Mouse (Mus musculus): ENCODE data around the gene Zfp579.

DNA sequence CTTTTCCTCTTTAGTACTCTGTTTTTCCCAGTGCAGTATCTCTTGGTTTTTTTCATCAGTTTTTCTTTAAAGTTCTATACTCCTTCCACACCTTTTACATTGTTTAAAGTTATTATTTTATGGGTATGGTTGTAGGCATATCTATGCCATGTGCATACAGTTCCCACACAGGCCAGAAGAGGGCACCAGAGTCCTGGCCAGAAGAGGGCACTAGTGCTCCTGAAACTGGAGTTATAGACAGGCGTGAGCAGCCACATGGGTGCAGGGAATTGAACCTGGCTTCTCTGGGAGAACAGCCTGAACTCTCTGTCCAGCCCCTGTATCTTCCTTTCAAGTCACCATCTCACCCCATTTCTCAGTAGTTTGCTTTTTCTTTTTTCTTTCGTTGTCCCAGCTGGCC, 57.5 kb downstream of the Zfp579 start:
- TF ChIP-seq CTCF (IDR thresholded peaks at IDR 0.05; ENCODE audit: low read depth, low read length) (peak; percentile 99), POLR2A (IDR thresholded peaks at IDR 0.05; ENCODE audit: insufficient read depth, low read length) (no peak), EP300 (IDR thresholded peaks at IDR 0.05; ENCODE audit: insufficient read depth, low read depth, low read length) (0 out of 2 replicates have a peak, but pooled peaks have one; percentile 13)

Data from ES-Bruce4 (cell line).